Mouse (Mus musculus) megakaryocyte, embryonic 14.5 days (primary cell): ENCODE results near the gene Nalcn.

Experiments used
- FLI1 ChIP-seq: IDR thresholded peaks from 2 replicates; pipeline ENCODE4 v1.6.1; 2012; ENCODE audit warnings: low read length, inconsistent platforms, mixed read lengths
- GATA1 ChIP-seq: IDR thresholded peaks from 3 replicates; pipeline ENCODE4 v1.6.1; 2012; ENCODE audit warnings: mixed read lengths, low read length, inconsistent platforms, borderline replicate concordance

DNA sequence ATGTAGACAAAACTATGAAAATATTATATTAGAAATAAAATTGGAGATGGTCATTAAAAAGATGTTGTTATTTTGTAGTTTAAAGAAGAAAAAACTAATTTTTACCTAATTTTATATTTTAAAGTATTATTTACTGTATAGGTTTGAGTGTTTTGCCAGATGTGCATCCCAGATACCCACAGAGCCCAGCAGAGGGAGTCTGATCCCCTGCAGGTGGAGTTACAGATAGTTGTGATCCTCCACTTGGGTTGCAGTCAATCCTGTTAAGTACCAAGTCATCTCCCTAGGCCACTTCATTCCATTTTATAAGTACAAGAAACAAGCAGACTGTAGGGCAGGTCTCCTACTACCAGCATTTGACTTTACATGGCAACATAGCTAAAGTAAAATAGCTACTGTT is 84.6 kb downstream of the Nalcn start:
- TF ChIP-seq GATA1 (no peak), FLI1 (no peak)
